Mouse (Mus musculus): Measurements from ENCODE around the gene Cap2. TPM values are rescaled to one million over a fixed set of nuclear protein-coding genes. Genes with fewer than 3 reads are reported as not detected.

The Cap2 gene
- polyA plus RNA-seq (2014; fragmentation: Nextera tagmentation; extraction: Ambion mirVana), result 4.3 and 9.6 TPM in 2 replicates

- ATAC-seq (ENCODE audit: insufficient read depth), result peak; percentile 87
- peak within 1 kb of the TSS; percentile 54 for H3K27ac ChIP-seq (ENCODE audit: low read depth)
- WGBS, result 2% methylated on average over 40 of the region's 42 CpGs
These were observed at the start of gene Cap2 for GRCm38 (mm10) chr13:46501800-46502389. Gene Cap2 (plus strand): TSS chr13:46501848.

GRCm38 (mm10) chr13:46459546-46459945 is 42.1 kb upstream of the Cap2 start:
- Histone ChIP-seq H3K4me3 (ENCODE audit: low read depth, low read length) (no peak overlapping the region), H3K9ac (no peak overlapping the region), H3K36me3 (ENCODE audit: insufficient read depth) (no peaks in the 10 kb centered on the region), H3K4me2 (no peak overlapping the region), H3K27ac (ENCODE audit: low read depth) (no peak overlapping the region), H3K27me3 (ENCODE audit: insufficient read depth, low read length) (no peaks in the 10 kb centered on the region), H3K4me1 (ENCODE audit: insufficient read depth) (no peaks in the 10 kb centered on the region), H3K9me3 (ENCODE audit: low read depth, low read length) (no peaks in the 10 kb centered on the region)
- no peak for TF ChIP-seq CTCF (IDR thresholded peaks at IDR 0.05; ENCODE audit: low read depth)
- WGBS, result 88% methylated on average over 10 of the region's 10 CpGs
- no peak for DNase-seq
- ATAC-seq (ENCODE audit: insufficient read depth), result no peak

More at GRCm38 (mm10) chr13:46501800-46502389, at the start of gene Cap2:
- peak within 1 kb of the TSS; percentile 87 for H3K4me2 ChIP-seq
- no peaks in the 10 kb centered on the region for H3K36me3 ChIP-seq (ENCODE audit: insufficient read depth)
- H3K4me3 ChIP-seq (ENCODE audit: low read depth, low read length), result peak within 1 kb of the TSS; percentile 52
- 0 out of 2 replicates have a peak, but pooled peaks have one; percentile 6 for TF ChIP-seq CTCF (IDR thresholded peaks at IDR 0.05; ENCODE audit: low read depth)
- no peaks in the 10 kb centered on the region for H3K27me3 ChIP-seq (ENCODE audit: insufficient read depth, low read length)
- DNase-seq, result peak; percentile 69
- 0 out of 2 replicates have a peak, but pooled peaks cover 3% of the 10 kb centered on the region for H3K4me1 ChIP-seq (ENCODE audit: insufficient read depth)
- H3K9me3 ChIP-seq (ENCODE audit: low read depth, low read length), result no peaks in the 10 kb centered on the region
- peak within 1 kb of the TSS; percentile 60 for H3K9ac ChIP-seq

GRCm38 (mm10) chr13:46462280-46462679 is 39.4 kb upstream of the Cap2 start:
- Histone ChIP-seq H3K4me3 (ENCODE audit: low read depth, low read length) (no peak overlapping the region), H3K4me2 (no peak overlapping the region), H3K9ac (no peak overlapping the region), H3K36me3 (ENCODE audit: insufficient read depth) (no peaks in the 10 kb centered on the region), H3K9me3 (ENCODE audit: low read depth, low read length) (no peaks in the 10 kb centered on the region), H3K27me3 (ENCODE audit: insufficient read depth, low read length) (no peaks in the 10 kb centered on the region), H3K4me1 (ENCODE audit: insufficient read depth) (no peaks in the 10 kb centered on the region), H3K27ac (ENCODE audit: low read depth) (no peak overlapping the region)
- DNase-seq (no peak), ATAC-seq (ENCODE audit: insufficient read depth) (no peak)
- WGBS, result 85% methylated on average over 4 of the region's 4 CpGs
- TF ChIP-seq CTCF (IDR thresholded peaks at IDR 0.05; ENCODE audit: low read depth), result no peak

- Histone ChIP-seq H3K27me3 (ENCODE audit: insufficient read depth, low read length) (no peaks in the 10 kb centered on the region), H3K9ac (no peak overlapping the region), H3K36me3 (ENCODE audit: insufficient read depth) (no peaks in the 10 kb centered on the region), H3K4me1 (ENCODE audit: insufficient read depth) (no peaks in the 10 kb centered on the region), H3K4me2 (no peak overlapping the region), H3K27ac (ENCODE audit: low read depth) (no peak overlapping the region), H3K9me3 (ENCODE audit: low read depth, low read length) (no peaks in the 10 kb centered on the region), H3K4me3 (ENCODE audit: low read depth, low read length) (no peak overlapping the region)
- no peak for TF ChIP-seq CTCF (IDR thresholded peaks at IDR 0.05; ENCODE audit: low read depth)
- WGBS, result 60% methylated on average over 3 of the region's 3 CpGs
- ATAC-seq (ENCODE audit: insufficient read depth) (no peak), DNase-seq (no peak)
These were observed 37.9 kb upstream of the Cap2 start for GRCm38 (mm10) chr13:46463764-46464163.

- Histone ChIP-seq H3K27me3 (ENCODE audit: insufficient read depth, low read length) (no peaks in the 10 kb centered on the region), H3K27ac (ENCODE audit: low read depth) (no peak overlapping the region), H3K9ac (no peak overlapping the region), H3K4me3 (ENCODE audit: low read depth, low read length) (no peak overlapping the region), H3K36me3 (ENCODE audit: insufficient read depth) (no peaks in the 10 kb centered on the region), H3K4me1 (ENCODE audit: insufficient read depth) (no peaks in the 10 kb centered on the region), H3K9me3 (ENCODE audit: low read depth, low read length) (no peaks in the 10 kb centered on the region), H3K4me2 (no peak overlapping the region)
- DNase-seq (no peak), ATAC-seq (ENCODE audit: insufficient read depth) (no peak)
- WGBS, result 53% methylated on average over 8 of the region's 8 CpGs
- no peak for TF ChIP-seq CTCF (IDR thresholded peaks at IDR 0.05; ENCODE audit: low read depth)
These were observed 33.4 kb upstream of the Cap2 start for GRCm38 (mm10) chr13:46468251-46468650.

- DNase-seq (no peak), ATAC-seq (ENCODE audit: insufficient read depth) (no peak)
- Histone ChIP-seq H3K36me3 (ENCODE audit: insufficient read depth) (no peaks in the 10 kb centered on the region), H3K4me1 (ENCODE audit: insufficient read depth) (no peaks in the 10 kb centered on the region), H3K9ac (no peak overlapping the region), H3K4me2 (no peak overlapping the region), H3K27ac (ENCODE audit: low read depth) (no peak overlapping the region), H3K27me3 (ENCODE audit: insufficient read depth, low read length) (no peaks in the 10 kb centered on the region), H3K4me3 (ENCODE audit: low read depth, low read length) (no peak overlapping the region), H3K9me3 (ENCODE audit: low read depth, low read length) (no peaks in the 10 kb centered on the region)
- TF ChIP-seq CTCF (IDR thresholded peaks at IDR 0.05; ENCODE audit: low read depth), result no peak
- WGBS, result 92% methylated on average over 2 of the region's 2 CpGs
These were observed 32.1 kb upstream of the Cap2 start for GRCm38 (mm10) chr13:46469536-46469935.

GRCm38 (mm10) chr13:46481271-46481670 is 20.4 kb upstream of the Cap2 start:
- Histone ChIP-seq H3K36me3 (ENCODE audit: insufficient read depth) (no peaks in the 10 kb centered on the region), H3K4me3 (ENCODE audit: low read depth, low read length) (no peak overlapping the region), H3K4me2 (no peak overlapping the region), H3K9ac (no peak overlapping the region), H3K9me3 (ENCODE audit: low read depth, low read length) (no peaks in the 10 kb centered on the region), H3K27ac (ENCODE audit: low read depth) (no peak overlapping the region), H3K4me1 (ENCODE audit: insufficient read depth) (no peaks in the 10 kb centered on the region), H3K27me3 (ENCODE audit: insufficient read depth, low read length) (no peaks in the 10 kb centered on the region)
- DNase-seq, result no peak
- 70% methylated on average over 3 of the region's 3 CpGs for WGBS
- ATAC-seq (ENCODE audit: insufficient read depth), result no peak
- TF ChIP-seq CTCF (IDR thresholded peaks at IDR 0.05; ENCODE audit: low read depth), result no peak

All from lung, embryonic 14.5 days (tissue).